31 mouse cellular contexts compared by ENCODE assay signal in the genomic region with DNA sequence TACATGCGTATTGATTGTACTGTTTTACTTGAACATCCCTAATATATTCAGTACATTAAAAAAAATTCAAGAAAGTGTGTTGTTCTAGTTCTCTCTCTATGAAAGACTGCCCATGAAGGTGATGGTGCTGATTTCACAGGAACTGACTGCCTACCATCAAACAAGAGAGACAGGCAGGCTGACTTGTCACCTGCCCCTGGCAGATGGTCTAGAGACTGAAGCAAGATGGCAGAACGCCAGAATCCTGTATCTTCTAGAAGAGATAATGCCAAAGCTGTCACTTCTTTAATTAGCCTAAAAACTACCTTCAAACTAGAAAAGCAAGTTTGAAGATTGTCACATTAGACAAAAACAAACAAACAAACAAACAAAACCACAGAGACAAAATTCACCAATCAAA.
A peak's percentile ranks its signal among the peaks of the same experiment; 100 is the strongest.
DNase-seq lines count a peak whose midpoint lies in the region; ATAC-seq and TF ChIP-seq lines count a peak whose summit lies in the region.
"Had no signal": no experiment of that assay in that cellular context is flagged by ENCODE, and none has a peak within 500 bp of the region (broad histone marks: within the 10 kb centered on the region; RNA-seq: fewer than 3 reads in every experiment).

No protein-coding gene starts in this region.

- peak; percentile 71 for DNase-seq in hindbrain, postnatal 0 days (ENCODE audit: low spot score)
- no peak for DNase-seq in hindbrain, embryonic 14.5 days (ENCODE audit: low spot score)
- DNase-seq in brain, adult 2 months (ENCODE audit: low read depth, low spot score), result peak; percentile 88
- DNase-seq in cerebellum, adult 11 months, result peak; percentile 53
- peak; percentile 75 for DNase-seq in cerebellum, adult 9-11 months
- no peak for DNase-seq in frontal cortex, postnatal 36 days (ENCODE audit: low spot score in 2 of 2)
- no peak for DNase-seq in right cerebral cortex, postnatal 36 days (ENCODE audit: low spot score in 2 of 2)
- DNase-seq in thymus, adult 2 months, result no peak
- DNase-seq: adrenal gland, adult 8-10 months; embryo, embryonic 11 days; gastrocnemius, postnatal 36 days; heart, adult 2 months; heart, postnatal 36 days; kidney, adult 9 months; kidney, postnatal 14 days; layer of hippocampus, postnatal 36 days; lung, adult 18-20 months; right cerebral cortex, postnatal 4 days; thymus, postnatal 36 days had no signal

- WGBS in hindbrain, postnatal 0 days, result 77% methylated on average over 2 of the region's 2 CpGs
- WGBS in hindbrain, embryonic 14.5 days, result 84% methylated on average over 2 of the region's 2 CpGs
- 87% methylated on average over 2 of the region's 2 CpGs for WGBS in thymus, adult 2 months

- no peak overlapping the region for H3K4me2 ChIP-seq in hindbrain, postnatal 0 days (ENCODE audit: low read depth, low read length)
- H3K4me2 ChIP-seq in hindbrain, embryonic 14.5 days (replicated peaks), result no peak overlapping the region
- H3K4me2 ChIP-seq: embryonic facial prominence, embryonic 13.5 days; hindbrain, embryonic 15.5 days; limb, embryonic 13.5 days; liver, embryonic 12.5 days; midbrain, embryonic 12.5 days; stomach, embryonic 15.5 days had no signal

- TF ChIP-seq CTCF in hindbrain, postnatal 0 days (IDR thresholded peaks at IDR 0.05; ENCODE audit: low read depth), result no peak
- no peak for TF ChIP-seq CTCF in thymus, adult 2 months (IDR thresholded peaks at IDR 0.05; ENCODE audit: borderline replicate concordance, control insufficient read depth, extremely low read depth, insufficient read depth, low read length, poor library complexity)

- no peaks in the 10 kb centered on the region for H3K9me3 ChIP-seq in hindbrain, postnatal 0 days (ENCODE audit: low read length)
- H3K9me3 ChIP-seq in hindbrain, embryonic 14.5 days (ENCODE audit: control insufficient read depth, low read length), result no peaks in the 10 kb centered on the region
- H3K9me3 ChIP-seq: embryonic facial prominence, embryonic 13.5 days; G1E; hindbrain, embryonic 15.5 days; limb, embryonic 13.5 days; liver, embryonic 12.5 days; midbrain, embryonic 12.5 days; stomach, embryonic 15.5 days had no signal

- H3K4me3 ChIP-seq in hindbrain, postnatal 0 days (ENCODE audit: low read length), result no peak overlapping the region
- H3K4me3 ChIP-seq in hindbrain, embryonic 14.5 days (replicated peaks; ENCODE audit: low read length), result no peak overlapping the region
- H3K4me3 ChIP-seq in thymus, adult 2 months (ENCODE audit: control insufficient read depth, insufficient read depth, low read length), result no peak overlapping the region
- H3K4me3 ChIP-seq: embryonic facial prominence, embryonic 13.5 days; erythroblast, embryonic 14.5 days; heart, adult 2 months; hindbrain, embryonic 15.5 days; limb, embryonic 13.5 days; liver, embryonic 12.5 days; midbrain, embryonic 12.5 days; stomach, embryonic 15.5 days had no signal

- 0 out of 2 replicates have a peak, but pooled peaks have one; percentile 51 for ATAC-seq in hindbrain, postnatal 0 days
- ATAC-seq in hindbrain, embryonic 14.5 days (ENCODE audit: low FRiP score), result no peak
- ATAC-seq: activated CD4-positive, CD25-positive, alpha-beta regulatory T cell, adult 4 months; forebrain, embryonic 16.5 days; intestine, embryonic 16.5 days; liver, embryonic 12.5 days had no signal

- no peak overlapping the region for H3K27ac ChIP-seq in hindbrain, postnatal 0 days
- no peak overlapping the region for H3K27ac ChIP-seq in hindbrain, embryonic 14.5 days
- no peak overlapping the region for H3K27ac ChIP-seq in thymus, adult 2 months (ENCODE audit: control insufficient read depth, insufficient read depth, low read length)
- H3K27ac ChIP-seq: embryonic facial prominence, embryonic 13.5 days; heart, adult 2 months; hindbrain, embryonic 15.5 days; limb, embryonic 13.5 days; liver, embryonic 12.5 days; midbrain, embryonic 12.5 days; stomach, embryonic 15.5 days had no signal

- no peak for TF ChIP-seq POLR2A in thymus, adult 2 months (IDR thresholded peaks at IDR 0.05; ENCODE audit: control insufficient read depth, extremely low read depth, insufficient read depth, low read length, poor library complexity)

- no peaks in the 10 kb centered on the region for H3K27me3 ChIP-seq in hindbrain, postnatal 0 days (ENCODE audit: insufficient read depth, low read length)
- H3K27me3 ChIP-seq in hindbrain, embryonic 14.5 days (ENCODE audit: control insufficient read depth, insufficient read depth, low read length), result no peaks in the 10 kb centered on the region
- H3K27me3 ChIP-seq in thymus, adult 2 months (ENCODE audit: control insufficient read depth, insufficient read depth, low read length), result no peaks in the 10 kb centered on the region
- H3K27me3 ChIP-seq: CH12.LX; embryonic facial prominence, embryonic 13.5 days; hindbrain, embryonic 15.5 days; limb, embryonic 13.5 days; liver, embryonic 12.5 days; midbrain, embryonic 12.5 days; stomach, embryonic 15.5 days had no signal

- no peak overlapping the region for H3K9ac ChIP-seq in hindbrain, postnatal 0 days (replicated peaks; ENCODE audit: low read length)
- no peak overlapping the region for H3K9ac ChIP-seq in hindbrain, embryonic 14.5 days
- H3K9ac ChIP-seq: embryonic facial prominence, embryonic 13.5 days; hindbrain, embryonic 15.5 days; limb, embryonic 13.5 days; liver, embryonic 12.5 days; midbrain, embryonic 12.5 days; stomach, embryonic 15.5 days had no signal

- H3K4me1 ChIP-seq in hindbrain, postnatal 0 days (ENCODE audit: insufficient read depth, low read length), result no peaks in the 10 kb centered on the region
- no peaks in the 10 kb centered on the region for H3K4me1 ChIP-seq in hindbrain, embryonic 14.5 days (replicated peaks; ENCODE audit: control insufficient read depth, insufficient read depth, low read length)
- H3K4me1 ChIP-seq in thymus, adult 2 months (replicated peaks; ENCODE audit: control insufficient read depth, insufficient read depth, low read length), result no peaks in the 10 kb centered on the region
- H3K4me1 ChIP-seq: embryonic facial prominence, embryonic 13.5 days; hindbrain, embryonic 15.5 days; limb, embryonic 13.5 days; liver, embryonic 12.5 days; midbrain, embryonic 12.5 days; stomach, embryonic 15.5 days had no signal

- no peaks in the 10 kb centered on the region for H3K36me3 ChIP-seq in hindbrain, postnatal 0 days (ENCODE audit: insufficient read depth, low read length)
- H3K36me3 ChIP-seq in hindbrain, embryonic 14.5 days (replicated peaks; ENCODE audit: control insufficient read depth, insufficient read depth), result no peaks in the 10 kb centered on the region
- H3K36me3 ChIP-seq in thymus, adult 2 months (ENCODE audit: control insufficient read depth, insufficient read depth, low read length), result no peaks in the 10 kb centered on the region
- H3K36me3 ChIP-seq: embryonic facial prominence, embryonic 13.5 days; G1E; hindbrain, embryonic 15.5 days; limb, embryonic 13.5 days; liver, embryonic 12.5 days; midbrain, embryonic 12.5 days; stomach, embryonic 15.5 days had no signal

Comparison
In these comparisons a context has a peak if more than half of its experiments do, and no peak if none do; other contexts are left out.
1. DNase-seq: peak in hindbrain, postnatal 0 days (single experiment), brain, adult 2 months (single experiment), cerebellum, adult 11 months (single experiment) and cerebellum, adult 9-11 months (single experiment); none in hindbrain, embryonic 14.5 days (single experiment), frontal cortex, postnatal 36 days (0 of 2), right cerebral cortex, postnatal 36 days (0 of 2) and thymus, adult 2 months (single experiment).